Mouse (Mus musculus) cerebral cortex, adult 2 months (tissue): ENCODE data around the gene Clip2.

ENCODE experiments used
- WGBS: fragments of 180-500 bp; shearing (Covaris S2); methylation state at CpG from one replicate; pipeline ENCODE4 v1.1.7; 2018; 5-methylcytosine and 5-hydroxymethylcytosine counted together

Gene Clip2

DNA sequence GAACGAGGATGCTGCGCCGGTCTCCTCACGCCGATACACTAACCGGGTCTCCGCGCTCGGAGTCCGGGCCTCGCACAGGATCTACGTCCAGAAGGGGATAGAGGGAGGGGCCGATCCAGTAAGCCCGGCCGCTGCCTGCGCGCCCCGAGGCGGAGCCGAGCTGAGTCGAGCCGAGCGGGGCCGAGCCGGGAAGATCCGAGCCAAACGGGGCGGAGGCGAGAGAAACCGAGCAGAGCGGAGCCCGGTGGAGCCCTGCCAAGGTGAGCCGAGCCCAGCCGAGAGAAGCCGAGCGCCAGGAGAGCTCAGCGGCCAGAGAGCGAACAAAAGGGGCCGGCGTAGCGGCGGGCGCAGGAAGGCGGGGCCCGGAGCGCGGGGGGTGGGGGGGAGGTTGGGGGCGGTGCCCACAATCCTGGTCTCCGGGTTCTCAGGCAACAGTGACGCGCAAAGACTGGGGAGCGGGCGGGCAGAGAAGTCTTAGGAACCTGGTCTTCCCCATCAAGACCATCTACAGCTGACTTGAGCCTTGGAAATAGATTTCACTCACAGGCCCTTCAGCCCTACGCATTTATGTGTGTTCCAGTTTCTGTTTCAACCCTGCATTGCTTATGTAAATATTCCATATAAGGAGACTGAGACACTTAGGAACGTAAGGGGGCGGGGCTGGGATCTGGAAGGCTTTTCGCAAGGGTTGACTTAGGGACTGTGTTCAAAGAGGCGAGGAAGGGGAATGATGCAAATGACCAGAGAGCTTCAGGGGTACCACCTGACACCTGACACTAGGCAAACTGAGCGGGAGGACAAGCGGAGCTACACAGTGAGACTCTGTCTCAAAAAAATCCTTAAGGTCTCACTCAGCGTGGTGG, at the start of gene Clip2:
Gene Clip2, minus strand, starts transcription at position 325 of the 863 bp plus-strand sequence.
- WGBS, result 2% methylated on average over 59 of the region's 61 CpGs

DNA sequence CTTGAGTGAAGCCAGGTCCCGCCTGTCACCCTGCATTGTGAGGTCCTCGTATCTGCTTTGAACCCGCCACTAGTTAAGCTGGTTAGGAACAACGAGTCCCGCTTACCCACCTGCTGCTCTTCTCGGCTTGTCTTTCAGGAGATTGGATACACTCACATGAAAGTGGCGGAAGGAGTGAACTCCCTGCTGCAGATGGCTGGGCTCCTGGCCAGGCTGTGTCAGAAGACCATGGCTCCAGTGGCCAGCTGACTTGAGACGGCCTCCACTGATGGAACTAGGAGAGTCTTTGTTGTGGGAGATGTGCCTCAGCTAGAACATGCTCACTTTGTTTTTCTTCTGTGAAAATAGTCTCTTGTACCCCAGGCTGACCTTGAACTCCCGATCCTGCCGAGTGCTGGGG, 45.5 kb upstream of the Clip2 start:
- WGBS, result 65% methylated on average over 10 of the region's 10 CpGs

GRCm38 (mm10) chr5:134593093-134593492, 40.9 kb upstream of the Clip2 start:
- 94% methylated on average over 9 of the region's 9 CpGs for WGBS

DNA sequence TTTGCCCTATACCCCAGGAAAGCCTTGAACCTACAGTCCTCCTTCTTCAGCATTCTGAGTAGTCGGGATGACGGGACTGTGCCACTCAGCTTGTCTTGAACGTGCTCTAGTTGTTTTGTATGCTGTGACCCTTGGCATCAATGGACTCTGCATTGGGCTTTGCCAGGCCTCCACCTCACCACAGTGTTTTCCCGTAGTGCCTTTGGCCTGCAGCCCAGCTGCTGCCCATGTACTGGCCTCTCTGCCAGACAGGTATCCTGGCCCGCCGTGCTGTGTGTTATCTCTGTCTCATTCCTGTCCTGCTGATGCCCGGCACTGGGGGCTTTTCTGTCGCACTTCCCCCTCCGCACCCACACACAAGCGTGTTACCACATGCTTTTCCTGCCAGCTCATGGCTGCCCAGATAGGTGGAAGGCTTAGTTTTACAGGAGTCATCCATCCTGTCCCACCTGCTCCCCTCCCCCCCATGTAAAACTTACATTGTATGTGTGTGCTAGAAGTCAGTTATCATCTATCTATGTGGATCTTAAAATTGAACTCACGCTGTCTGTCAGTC, 39.9 kb upstream of the Clip2 start:
- 85% methylated on average over 11 of the region's 11 CpGs for WGBS

- WGBS, result 95% methylated on average over 3 of the region's 3 CpGs
Measured at GRCm38 (mm10) chr5:134589900-134590299, 37.7 kb upstream of the Clip2 start.

DNA sequence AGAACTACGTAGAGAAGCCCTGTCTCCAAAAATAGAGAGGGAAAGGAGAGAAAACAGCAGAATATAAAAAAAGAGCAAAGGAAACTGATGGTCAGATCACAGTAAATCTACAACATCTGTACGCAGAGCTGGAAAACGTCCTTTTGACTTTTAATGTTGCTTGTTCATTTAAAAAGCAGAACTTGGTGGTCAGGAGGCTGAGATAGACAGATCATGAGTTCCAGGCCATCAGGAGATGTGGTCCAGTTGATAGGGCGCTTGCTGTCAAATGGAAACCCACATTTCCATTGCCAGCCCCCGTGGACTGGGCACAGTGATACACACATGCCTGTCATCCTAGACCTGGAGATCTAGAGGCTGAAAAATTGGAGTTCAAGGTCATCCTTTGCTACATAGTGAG, 32.6 kb upstream of the Clip2 start:
- 81% methylated on average over 5 of the region's 5 CpGs for WGBS

- WGBS, result 57% methylated on average over 3 of the region's 3 CpGs
Measured at GRCm38 (mm10) chr5:134583884-134584213, 31.6 kb upstream of the Clip2 start.

DNA sequence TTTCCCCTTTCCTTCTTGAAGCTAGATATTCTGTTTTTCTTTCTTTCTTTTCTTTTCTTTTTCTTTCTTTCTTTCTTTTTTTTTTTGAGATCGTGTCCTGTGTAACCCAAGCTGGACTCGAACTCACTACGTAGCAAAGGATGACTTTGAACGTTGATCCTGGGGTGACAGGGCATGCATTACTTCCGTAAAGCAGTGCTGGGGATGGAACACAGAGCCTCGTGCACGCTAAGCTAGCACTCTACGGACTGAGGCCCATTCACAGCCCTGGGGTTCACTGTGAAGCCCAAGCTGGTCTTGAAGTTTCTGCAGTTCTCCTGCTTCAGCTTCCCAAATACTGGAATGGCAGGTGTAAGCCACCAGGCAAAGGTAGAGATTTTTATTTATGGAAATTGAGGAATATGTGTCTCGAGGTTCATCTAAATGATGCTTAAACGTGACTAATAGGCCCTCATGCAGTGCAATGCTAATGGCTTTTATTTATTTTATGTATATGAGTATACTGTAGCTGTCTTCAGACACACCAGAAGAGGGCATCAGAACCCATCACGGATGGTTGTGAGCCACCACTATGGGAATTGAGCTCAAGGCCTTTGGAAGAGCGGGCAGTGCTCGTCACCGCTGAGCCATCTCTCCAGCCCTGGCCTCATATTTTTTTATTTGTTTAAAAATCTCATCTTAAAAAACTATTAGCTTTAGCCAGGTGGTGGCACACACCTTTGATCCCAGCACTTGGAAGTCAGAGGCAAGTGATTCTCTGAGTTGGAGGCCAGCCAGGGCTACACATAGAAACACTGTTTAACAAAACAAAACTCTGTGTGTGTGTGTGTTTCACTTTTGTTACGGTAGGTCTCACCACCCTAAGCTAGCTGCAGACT, 31.0 kb upstream of the Clip2 start:
- WGBS, result 22% methylated on average over 15 of the region's 15 CpGs

GRCm38 (mm10) chr5:134582221-134582907, 30.1 kb upstream of the Clip2 start:
- 7% methylated on average over 30 of the region's 30 CpGs for WGBS

GRCm38 (mm10) chr5:134581146-134581545, 28.9 kb upstream of the Clip2 start, which contains the start of gene Rfc2:
Gene Rfc2, plus strand, starts transcription at chr5:134581366.
- WGBS, result 75% methylated on average over 5 of the region's 5 CpGs

GRCm38 (mm10) chr5:134579135-134579534, 26.9 kb upstream of the Clip2 start:
- 60% methylated on average over 3 of the region's 3 CpGs for WGBS

- 92% methylated on average over 7 of the region's 7 CpGs for WGBS
Measured at GRCm38 (mm10) chr5:134577534-134577933, 25.3 kb upstream of the Clip2 start.

- 83% methylated on average over 14 of the region's 14 CpGs for WGBS
Measured at GRCm38 (mm10) chr5:134576517-134577220, 24.4 kb upstream of the Clip2 start.

- 98% methylated on average over 5 of the region's 5 CpGs for WGBS
Measured at GRCm38 (mm10) chr5:134575833-134576232, 23.6 kb upstream of the Clip2 start.

- 57% methylated on average over 10 of the region's 10 CpGs for WGBS
Measured at GRCm38 (mm10) chr5:134572508-134573214, 20.4 kb upstream of the Clip2 start.

DNA sequence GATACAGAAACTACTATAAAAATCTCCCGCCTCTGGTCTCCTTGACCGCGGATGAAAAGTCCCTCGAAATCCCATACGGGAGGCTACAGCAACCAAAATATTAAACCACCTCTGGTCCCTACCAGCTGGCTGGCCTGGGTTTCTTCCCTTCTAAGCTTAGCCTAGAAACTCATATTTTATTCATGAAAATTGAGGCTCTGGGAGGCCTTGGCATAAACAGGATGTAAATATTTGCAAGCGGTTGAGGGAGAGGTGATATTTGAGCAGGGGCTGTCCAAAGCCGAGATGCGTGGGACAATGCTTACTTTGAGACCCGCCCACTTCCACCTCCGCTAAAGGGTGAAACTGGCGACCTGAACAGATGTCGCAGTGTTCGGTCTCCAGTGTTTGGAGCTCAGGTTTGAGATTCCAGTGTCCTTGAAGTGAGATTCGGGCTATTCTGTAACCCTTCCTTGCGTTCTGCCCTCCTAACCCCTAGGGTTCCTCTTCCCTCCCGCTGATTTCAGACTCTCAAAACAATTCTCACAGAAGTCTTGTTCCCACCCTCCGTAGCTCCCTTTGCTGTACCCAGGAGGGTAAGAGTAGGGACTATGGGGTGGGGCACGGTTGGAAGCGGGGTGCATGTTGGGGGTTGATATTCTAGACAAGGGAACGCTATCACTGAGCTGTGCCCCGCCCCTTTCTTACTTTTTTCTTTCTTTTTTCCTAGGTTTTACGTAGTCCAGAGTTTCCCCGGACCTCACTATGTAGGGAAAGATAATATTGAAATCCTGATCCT, 19.7 kb upstream of the Clip2 start:
- WGBS, result 3% methylated on average over 23 of the region's 23 CpGs

- 52% methylated on average over 8 of the region's 8 CpGs for WGBS
Measured at GRCm38 (mm10) chr5:134568964-134569491, 16.8 kb upstream of the Clip2 start.

DNA sequence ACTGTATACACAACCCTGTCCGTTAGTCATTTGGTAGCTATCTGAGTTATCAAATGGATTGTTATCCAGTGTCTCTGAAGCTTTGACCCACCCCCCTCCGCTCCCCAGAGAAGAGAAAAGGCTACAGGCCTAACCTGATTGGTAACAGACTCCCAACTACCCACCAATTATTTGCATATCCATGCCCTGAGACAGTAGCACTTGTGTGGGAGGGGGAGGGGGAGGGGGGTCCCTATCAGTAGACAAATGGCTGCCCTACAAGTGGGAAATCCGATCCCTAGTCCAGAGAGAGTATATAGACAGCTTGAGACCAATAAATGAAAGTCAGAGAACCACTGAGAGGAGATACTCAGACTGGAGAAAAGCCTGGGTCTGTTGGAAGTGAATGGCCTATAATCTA, 15.8 kb upstream of the Clip2 start:
- 92% methylated on average over 3 of the region's 3 CpGs for WGBS

DNA sequence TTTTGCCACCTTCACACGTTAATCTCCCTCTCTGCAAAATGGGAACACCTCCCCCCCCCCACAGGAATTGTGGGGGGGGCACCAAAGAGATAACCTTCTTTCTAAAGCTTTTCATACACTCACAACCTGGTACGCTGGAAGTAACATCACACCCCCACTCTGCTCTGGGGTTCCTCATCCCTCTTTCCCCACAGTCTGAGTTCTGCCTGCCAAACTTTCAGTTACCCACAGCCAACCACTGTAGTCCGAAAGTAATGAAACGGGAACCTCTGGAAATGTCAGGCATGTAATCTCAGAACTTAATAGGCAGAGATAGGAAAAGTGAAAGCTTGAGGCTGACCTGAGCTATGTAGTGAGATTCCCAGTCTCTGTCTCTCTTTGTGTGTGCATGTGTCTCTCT, 15.2 kb upstream of the Clip2 start:
- WGBS, result 86% methylated on average over 4 of the region's 4 CpGs
